Mouse (Mus musculus) midbrain, embryonic 10.5 days (tissue): Measurements from ENCODE around the gene Kpna3. TPM values are rescaled to one million over a fixed set of nuclear protein-coding genes. Genes with fewer than 3 reads are reported as not detected.
"Not testable (repeated sequence)": the region's sequence is repeated elsewhere in the genome, so short reads cannot be mapped to it uniquely, and the experiment has no call there.

ENCODE experiments used
- DNase-seq: peaks from one replicate; pipeline ENCODE4 v3.0.0-alpha.2; 2017; ENCODE audit warnings: low spot score
- H3K27ac ChIP-seq: fragments of 300-500 bp; sonication (generic); replicated peaks from 2 replicates; pipeline ENCODE4 v1.5.1; 2016; ENCODE audit warnings: mild to moderate bottlenecking
- H3K27me3 ChIP-seq: fragments of 300-500 bp; sonication (generic); 2 replicates; pipeline ENCODE4 v1.6.1; 2016; ENCODE audit warnings: low read depth, mild to moderate bottlenecking; ENCODE audit not compliant: poor library complexity, severe bottlenecking
- H3K36me3 ChIP-seq: fragments of 300-500 bp; sonication (generic); 2 replicates; pipeline ENCODE4 v1.6.1; 2016; ENCODE audit warnings: mild to moderate bottlenecking, moderate library complexity
- H3K4me1 ChIP-seq: fragments of 300-500 bp; sonication (generic); 2 replicates; pipeline ENCODE4 v1.6.1; 2016
- H3K4me3 ChIP-seq: fragments of 300-500 bp; sonication (generic); 2 replicates; pipeline ENCODE4 v1.5.1; 2016; ENCODE audit warnings: mild to moderate bottlenecking, moderate library complexity
- H3K9me3 ChIP-seq: fragments of 300-500 bp; sonication (generic); replicated peaks from 2 replicates; pipeline ENCODE4 v1.6.1; 2016; ENCODE audit warnings: mild to moderate bottlenecking
- WGBS: fragments of 180-500 bp; shearing (Covaris S2); methylation state at CpG from one replicate; pipeline ENCODE4 v1.1.7; 2016; 5-methylcytosine and 5-hydroxymethylcytosine counted together
- polyA plus RNA-seq: library from polyadenylated mRNA; unstranded; fragments of >200 nt; fragmentation: Nextera tagmentation; extraction: Ambion mirVana; gene quantifications from 2 replicates; pipeline ENCODE4 v1.2.1, GENCODE M21; 2016

Kpna3 gene
- polyA plus RNA-seq, result 90.8 and 90.9 TPM in 2 replicates

DNA sequence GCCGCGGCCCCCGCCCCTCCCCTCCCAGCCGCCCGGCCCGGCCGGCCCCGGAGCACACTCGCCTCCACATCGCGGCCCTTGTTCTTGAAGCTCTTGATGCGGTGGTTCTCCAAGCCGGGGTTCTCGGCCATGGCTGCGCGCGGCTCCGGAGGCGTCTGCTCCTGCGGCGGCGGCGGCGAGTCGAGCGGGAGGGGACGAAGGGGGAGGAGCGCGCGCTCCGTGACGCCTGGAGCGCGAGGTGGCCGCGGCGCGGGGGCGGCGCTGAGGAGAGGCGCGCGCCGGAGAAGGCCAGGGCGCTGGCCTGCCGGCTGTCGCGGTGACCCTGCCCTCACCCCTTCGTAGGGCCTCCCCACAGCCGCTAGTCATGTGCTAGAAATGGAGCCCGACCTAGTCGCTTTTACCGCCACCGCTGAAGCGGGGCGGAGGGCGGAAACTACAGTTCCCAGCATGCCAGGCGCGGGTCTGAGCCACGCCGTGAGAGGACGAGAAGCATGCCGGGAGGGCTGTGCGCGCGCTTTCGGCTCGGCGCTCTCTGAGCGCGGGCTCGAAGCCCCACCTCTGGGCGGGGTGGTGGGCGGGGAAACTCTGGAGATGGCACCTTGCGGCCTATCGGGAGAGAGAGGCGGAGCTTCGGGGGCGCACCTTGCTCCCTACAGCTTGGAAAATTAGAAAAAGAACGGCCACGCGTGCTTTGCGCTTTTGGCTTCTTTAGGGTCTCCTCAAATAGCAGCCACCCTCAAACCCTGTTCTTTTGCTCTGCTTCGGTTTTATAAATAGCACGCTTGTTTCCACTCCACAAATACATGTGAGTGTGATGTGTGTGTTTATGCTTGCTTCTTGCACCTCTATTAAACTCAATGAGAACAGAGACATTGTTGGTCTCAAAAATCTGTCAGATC lies at the start of gene Kpna3:
Gene Kpna3 (minus strand): TSS at position 214 of the 899 bp plus-strand sequence.
- Histone ChIP-seq H3K4me3 (peak within 1 kb of the TSS; percentile 89), H3K36me3 (peaks cover 10% of the 10 kb centered on the region), H3K27ac (peak within 1 kb of the TSS; percentile 98), H3K4me1 (peaks cover 29% of the 10 kb centered on the region), H3K27me3 (no peaks in the 10 kb centered on the region), H3K9me3 (no peaks in the 10 kb centered on the region)
- WGBS, result under 1% methylated on average over 80 of the region's 85 CpGs
- DNase-seq, result peak; percentile 99

DNA sequence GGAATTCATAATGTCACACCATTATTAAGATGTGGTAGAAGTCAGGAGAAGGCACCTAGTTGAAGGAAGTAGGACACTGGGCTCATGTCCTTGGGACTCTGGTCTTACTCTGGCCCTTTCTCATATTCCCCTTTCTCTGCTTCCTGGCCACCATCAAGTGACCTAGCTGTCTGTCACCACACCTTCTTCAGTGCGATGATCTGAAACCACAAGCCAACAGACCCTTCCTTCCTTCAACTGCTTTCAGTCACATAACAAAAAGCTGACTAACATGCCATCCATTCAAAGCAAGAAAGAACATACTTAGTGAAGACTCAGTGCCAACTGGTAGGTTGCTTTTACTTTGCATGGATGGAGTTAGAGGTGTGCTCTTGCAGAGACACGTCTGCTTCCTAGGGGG lies 20.7 kb upstream of the Kpna3 start:
- DNase-seq, result no peak
- H3K27me3 ChIP-seq, result no peaks in the 10 kb centered on the region
- no peak overlapping the region for H3K27ac ChIP-seq
- H3K9me3 ChIP-seq, result no peaks in the 10 kb centered on the region; the same call in 1 of the 2 replicates
- no peaks in the 10 kb centered on the region for H3K36me3 ChIP-seq
- WGBS, result 81% methylated on average over 2 of the region's 2 CpGs
- no peak overlapping the region for H3K4me3 ChIP-seq
- 0 out of 2 replicates have a peak, but pooled peaks cover 3% of the 10 kb centered on the region for H3K4me1 ChIP-seq

DNA sequence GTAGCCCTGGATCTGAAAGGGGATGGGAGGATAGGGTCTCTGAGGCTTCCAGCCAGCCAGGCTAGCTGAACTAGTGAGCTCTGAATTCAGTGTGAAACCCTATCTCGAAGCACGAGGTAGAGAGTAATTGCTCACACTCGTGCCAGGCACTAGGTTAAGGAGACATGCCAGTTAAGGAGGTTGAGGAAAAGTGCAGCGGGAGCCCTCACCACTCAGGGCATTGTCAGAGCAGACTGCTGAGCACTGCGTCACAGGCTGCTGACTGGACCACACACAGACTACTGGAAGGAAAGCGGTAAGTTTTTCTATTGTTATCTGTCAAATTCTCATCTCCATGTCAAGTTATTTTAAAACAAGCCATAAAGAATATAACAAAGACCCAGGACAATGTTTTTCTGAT lies 17.8 kb upstream of the Kpna3 start:
- Histone ChIP-seq H3K9me3 (no peaks in the 10 kb centered on the region), H3K4me1 (0 out of 2 replicates have a peak, but pooled peaks cover 3% of the 10 kb centered on the region), H3K36me3 (no peaks in the 10 kb centered on the region), H3K27me3 (no peaks in the 10 kb centered on the region), H3K27ac (no peak overlapping the region), H3K4me3 (no peak overlapping the region)
- 67% methylated on average over 6 of the region's 6 CpGs for WGBS
- DNase-seq, result no peak

GRCm38 (mm10) chr14:61455571-61455970 lies 15.9 kb upstream of the Kpna3 start:
- 69% methylated on average over 3 of the region's 3 CpGs for WGBS

GRCm38 (mm10) chr14:61453032-61453431 lies 13.4 kb upstream of the Kpna3 start:
- WGBS, result 84% methylated on average over 4 of the region's 4 CpGs
- 0 out of 2 replicates have a peak, but pooled peaks cover 3% of the 10 kb centered on the region for H3K4me1 ChIP-seq
- DNase-seq, result no peak
- H3K36me3 ChIP-seq, result no peaks in the 10 kb centered on the region
- no peak overlapping the region for H3K27ac ChIP-seq
- no peaks in the 10 kb centered on the region for H3K27me3 ChIP-seq
- no peaks in the 10 kb centered on the region for H3K9me3 ChIP-seq
- H3K4me3 ChIP-seq, result no peak overlapping the region

More at GRCm38 (mm10) chr14:61455571-61455970, 15.9 kb upstream of the Kpna3 start:
- H3K9me3 ChIP-seq, result no peaks in the 10 kb centered on the region
- H3K27ac ChIP-seq, result no peak overlapping the region
- no peaks in the 10 kb centered on the region for H3K27me3 ChIP-seq
- no peak for DNase-seq
- H3K4me3 ChIP-seq, result no peak overlapping the region
- H3K4me1 ChIP-seq, result 0 out of 2 replicates have a peak, but pooled peaks cover 3% of the 10 kb centered on the region
- H3K36me3 ChIP-seq, result no peaks in the 10 kb centered on the region

DNA sequence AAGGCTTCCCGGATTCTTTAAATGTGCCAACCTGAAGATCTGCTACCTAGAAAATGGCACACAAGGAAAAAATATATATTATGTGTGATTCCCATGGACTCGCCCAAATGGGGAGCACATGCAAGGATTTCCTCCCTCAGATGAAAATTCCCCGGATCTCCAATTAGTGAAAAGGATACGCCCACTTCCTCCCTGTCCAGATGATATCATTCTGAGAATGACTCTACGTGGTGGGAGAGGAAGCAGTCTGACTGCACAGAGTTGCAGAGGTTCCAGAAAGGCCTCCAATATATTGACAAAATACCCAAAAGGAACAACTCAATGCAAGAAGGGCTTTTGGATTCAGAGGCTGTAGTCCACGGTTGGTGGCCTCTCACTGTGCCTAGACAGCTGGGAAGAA lies 12.8 kb upstream of the Kpna3 start:
- WGBS, result 81% methylated on average over 6 of the region's 6 CpGs
- Histone ChIP-seq H3K27ac (no peak overlapping the region), H3K4me1 (0 out of 2 replicates have a peak, but pooled peaks cover 3% of the 10 kb centered on the region), H3K36me3 (no peaks in the 10 kb centered on the region), H3K9me3 (no peaks in the 10 kb centered on the region), H3K27me3 (no peaks in the 10 kb centered on the region), H3K4me3 (no peak overlapping the region)
- no peak for DNase-seq

GRCm38 (mm10) chr14:61447775-61448174 lies 8.1 kb upstream of the Kpna3 start:
- no peaks in the 10 kb centered on the region for H3K9me3 ChIP-seq
- DNase-seq, result no peak
- H3K36me3 ChIP-seq, result no peaks in the 10 kb centered on the region
- H3K4me3 ChIP-seq, result no peak overlapping the region
- 88% methylated on average over 6 of the region's 6 CpGs for WGBS
- no peak overlapping the region for H3K27ac ChIP-seq
- no peaks in the 10 kb centered on the region for H3K27me3 ChIP-seq
- peaks cover 5% of the 10 kb centered on the region for H3K4me1 ChIP-seq

GRCm38 (mm10) chr14:61439141-61439660 lies 473 bp downstream of the Kpna3 start:
- Histone ChIP-seq H3K4me3 (peak overlapping the region; percentile 89), H3K9me3 (no peaks in the 10 kb centered on the region), H3K27me3 (no peaks in the 10 kb centered on the region), H3K36me3 (peaks cover 10% of the 10 kb centered on the region), H3K27ac (peak overlapping the region; percentile 98), H3K4me1 (peaks cover 29% of the 10 kb centered on the region)
- WGBS, result under 1% methylated on average over 62 of the region's 62 CpGs
- DNase-seq, result peak; percentile 69

GRCm38 (mm10) chr14:61438171-61438945 lies 1.3 kb downstream of the Kpna3 start:
- Histone ChIP-seq H3K36me3 (peaks cover 10% of the 10 kb centered on the region), H3K4me1 (peaks cover 31% of the 10 kb centered on the region), H3K27ac (peak overlapping the region; percentile 98), H3K9me3 (no peaks in the 10 kb centered on the region), H3K27me3 (no peaks in the 10 kb centered on the region), H3K4me3 (peak overlapping the region; percentile 89)
- DNase-seq, result no peak
- WGBS, result 30% methylated on average over 3 of the region's 3 CpGs

DNA sequence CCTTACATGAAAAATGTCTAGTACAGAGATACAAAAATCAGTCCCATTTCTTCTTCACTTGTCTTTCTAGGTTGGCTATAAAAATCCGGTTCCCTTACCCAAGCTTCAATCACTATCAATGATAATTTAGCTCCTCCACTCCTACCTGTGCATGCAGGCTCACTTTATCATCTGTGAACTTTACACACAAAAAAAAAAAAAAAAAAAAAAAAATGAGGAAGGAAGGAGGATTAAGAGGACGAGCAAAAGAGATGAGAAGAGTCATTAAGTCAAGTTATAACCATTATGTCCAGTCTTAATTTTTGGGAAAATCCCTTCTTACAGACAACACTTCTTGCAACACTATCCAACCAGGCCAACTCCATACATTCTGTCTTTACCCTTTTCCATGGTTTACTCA lies 2.8 kb downstream of the Kpna3 start:
- Histone ChIP-seq H3K9me3 (no peaks in the 10 kb centered on the region), H3K36me3 (peaks cover 10% of the 10 kb centered on the region), H3K4me1 (peaks cover 38% of the 10 kb centered on the region), H3K27me3 (no peaks in the 10 kb centered on the region), H3K27ac (no peak overlapping the region), H3K4me3 (no peak overlapping the region)
- no peak for DNase-seq
- 82% methylated on average over 2 of the region's 2 CpGs for WGBS

- no peaks in the 10 kb centered on the region for H3K27me3 ChIP-seq
- no peak overlapping the region for H3K27ac ChIP-seq
- H3K4me1 ChIP-seq, result peaks cover 6% of the 10 kb centered on the region
- H3K36me3 ChIP-seq, result peaks cover 11% of the 10 kb centered on the region
- no peak for DNase-seq
- 75% methylated on average over 3 of the region's 3 CpGs for WGBS
- H3K4me3 ChIP-seq, result no peak overlapping the region
- no peaks in the 10 kb centered on the region for H3K9me3 ChIP-seq
These were observed 11.4 kb downstream of the Kpna3 start for GRCm38 (mm10) chr14:61428126-61428787.

DNA sequence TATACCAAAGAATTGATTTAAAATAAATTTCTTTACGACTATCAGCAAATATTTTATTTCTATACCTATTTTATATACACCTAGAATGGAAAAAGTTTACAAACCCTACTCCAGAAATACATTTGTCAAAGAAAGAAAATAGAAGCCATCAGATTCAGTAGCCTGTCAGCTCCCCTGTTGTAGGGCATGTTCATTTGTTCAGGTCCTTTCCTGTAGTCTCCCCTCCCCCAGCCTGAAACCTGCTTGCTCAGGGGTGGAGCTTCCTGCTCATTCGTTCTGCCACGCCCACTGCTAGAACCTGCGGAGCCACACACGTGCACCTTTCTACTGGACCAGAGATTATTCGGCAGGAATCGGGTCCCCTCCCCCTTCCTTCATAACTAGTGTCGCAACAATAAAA lies 12.6 kb downstream of the Kpna3 start:
- not testable (repeated sequence) for H3K4me1 ChIP-seq, H3K4me3 ChIP-seq, H3K27me3 ChIP-seq, DNase-seq, H3K9me3 ChIP-seq, H3K27ac ChIP-seq
- H3K36me3 ChIP-seq, result peaks cover 22% of the 10 kb centered on the region
- WGBS, result 45% methylated on average over 7 of the region's 8 CpGs
